Mouse (Mus musculus) liver, embryonic 14.5 days (tissue): Measurements from ENCODE around the gene Gm43191.

Source experiments
- CTCF ChIP-seq: IDR thresholded peaks from 2 replicates; pipeline ENCODE4 v1.5.1; 2016; ENCODE audit warnings: antibody characterized with exemption, low read depth, control low read depth
- EP300 ChIP-seq: IDR thresholded peaks from 2 replicates; pipeline ENCODE4 v1.6.1; 2016; ENCODE audit warnings: antibody characterized with exemption, low read depth

DNA sequence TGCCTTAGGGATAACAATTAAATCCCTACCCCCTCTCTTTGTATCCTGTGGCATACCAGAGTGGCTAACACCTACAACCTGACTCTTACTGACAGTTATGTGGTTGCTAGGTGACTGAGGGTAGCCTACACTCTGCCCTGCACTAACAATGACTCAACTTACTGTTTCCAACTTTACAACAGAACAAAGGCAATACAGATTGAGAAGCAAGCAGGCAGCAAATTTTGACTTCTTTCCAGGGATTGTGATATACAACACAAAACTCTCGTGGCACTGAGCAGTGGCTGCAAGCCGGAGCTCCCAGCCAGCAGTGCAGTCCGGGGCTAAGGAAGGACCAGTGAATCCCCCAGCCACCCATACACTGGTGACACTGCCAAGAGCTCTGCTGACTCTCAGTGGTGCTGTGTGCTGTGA is 29.0 kb downstream of the Gm43191 start:
- TF ChIP-seq CTCF (no peak), EP300 (no peak)
